Mouse (Mus musculus) myocyte (in vitro differentiated cells): ENCODE results near the gene Mia. TPM values are rescaled to one million over a fixed set of nuclear protein-coding genes. Genes with fewer than 3 reads are reported as not detected.

Experiments
- H3K27me3 ChIP-seq: one replicate; pipeline ENCODE4 v1.6.1; 2011; ENCODE audit not compliant: control insufficient read depth, insufficient read depth, insufficient read length
- H3K36me3 ChIP-seq: one replicate; pipeline ENCODE4 v1.6.1; 2011; ENCODE audit not compliant: control insufficient read depth, insufficient read depth
- H3K4me2 ChIP-seq: one replicate; pipeline ENCODE4 v1.6.1; 2011; ENCODE audit warnings: low read depth, control low read depth
- H3K4me3 ChIP-seq: one replicate; pipeline ENCODE4 v1.5.1; 2011; ENCODE audit warnings: mild to moderate bottlenecking, control low read depth, moderate library complexity
- H3K79me2 ChIP-seq: one replicate; pipeline ENCODE4 v1.6.1; 2011; ENCODE audit not compliant: control insufficient read depth, insufficient read depth
- H3ac ChIP-seq: one replicate; pipeline ENCODE4 v1.6.1; 2011; ENCODE audit not compliant: control insufficient read depth, insufficient read length
- CEBPB ChIP-seq: IDR thresholded peaks from 2 replicates; pipeline ENCODE4 v1.6.1; 2011; ENCODE audit warnings: mild to moderate bottlenecking, moderate library complexity; ENCODE audit not compliant: poor library complexity, insufficient read depth, severe bottlenecking
- E2F4 ChIP-seq: IDR thresholded peaks from one replicate; pipeline ENCODE4 v1.6.1; 2011; ENCODE audit warnings: mild to moderate bottlenecking, control low read depth, moderate library complexity; ENCODE audit not compliant: insufficient read depth
- MAX ChIP-seq: IDR thresholded peaks from one replicate; pipeline ENCODE4 v1.6.1; 2011; ENCODE audit warnings: low read depth, mild to moderate bottlenecking, control low read depth
- MYOD1 ChIP-seq, 3 experiments: IDR thresholded peaks; one replicate each; pipeline ENCODE4 v1.6.1; 2011; ENCODE audit warnings: control low read depth in 2 of 3, low read depth in 2 of 3, mild to moderate bottlenecking in 2 of 3, moderate library complexity in 1 of 3; ENCODE audit not compliant: insufficient read length in 2 of 3, control insufficient read depth in 1 of 3
- MYOG ChIP-seq, 3 experiments: IDR thresholded peaks; one replicate each; pipeline ENCODE4 v1.6.1; 2011; ENCODE audit warnings: control low read depth in 2 of 3, low read depth in 2 of 3, mild to moderate bottlenecking in 2 of 3; ENCODE audit not compliant: insufficient read length in 2 of 3, control insufficient read depth in 1 of 3, insufficient read depth in 1 of 3
- POLR2A ChIP-seq: IDR thresholded peaks from one replicate; pipeline ENCODE4 v1.6.1; 2011; ENCODE audit warnings: low read depth, mild to moderate bottlenecking, control low read depth, moderate library complexity; ENCODE audit not compliant: insufficient read length
- POLR2AphosphoS2 ChIP-seq: IDR thresholded peaks from one replicate; pipeline ENCODE4 v1.6.1; 2011; ENCODE audit warnings: low read depth, control low read depth; ENCODE audit not compliant: insufficient read length
- REST ChIP-seq: IDR thresholded peaks from one replicate; pipeline ENCODE4 v1.6.1; 2011; ENCODE audit warnings: mild to moderate bottlenecking, control low read depth, moderate library complexity; ENCODE audit not compliant: insufficient read depth, insufficient read length
- SRF ChIP-seq: IDR thresholded peaks from one replicate; pipeline ENCODE4 v1.6.1; 2011; ENCODE audit warnings: low read depth; ENCODE audit not compliant: control insufficient read depth, insufficient read length
- TCF12 ChIP-seq: IDR thresholded peaks from one replicate; pipeline ENCODE4 v1.6.1; 2011; ENCODE audit warnings: mild to moderate bottlenecking, control low read depth; ENCODE audit not compliant: poor library complexity, insufficient read depth, severe bottlenecking
- TCF3 ChIP-seq: IDR thresholded peaks from one replicate; pipeline ENCODE4 v1.6.1; 2011; ENCODE audit warnings: low read depth, control low read depth; ENCODE audit not compliant: insufficient read length
- USF1 ChIP-seq: IDR thresholded peaks from one replicate; pipeline ENCODE4 v1.6.1; 2011; ENCODE audit warnings: low read depth, mild to moderate bottlenecking, control low read depth, moderate library complexity
- polyA plus RNA-seq: library from polyadenylated mRNA; unstranded; fragments of >200 nt; fragmentation: generic; extraction: Trizol; gene quantifications from one replicate; pipeline ENCODE4 v1.2.1, GENCODE M21; 2012; ENCODE audit warnings: missing spikeins

The Mia gene
- polyA plus RNA-seq, 1 experiment: 0.13 TPM

- H3K4me3 ChIP-seq: no peak overlapping the region
- no peak overlapping the region for H3ac ChIP-seq
- H3K79me2 ChIP-seq: peaks cover 12% of the 10 kb centered on the region
- no peaks in the 10 kb centered on the region for H3K27me3 ChIP-seq
- H3K4me2 ChIP-seq: peak overlapping the region; percentile 13
- no peaks in the 10 kb centered on the region for H3K36me3 ChIP-seq
- TF ChIP-seq USF1 (no peak), MAX (no peak), CEBPB (no peak), MYOD1 (IDR thresholded peaks at IDR 0.05; ENCODE audit: control insufficient read depth in 1 of 3, insufficient read length in 2 of 3, low read depth in 2 of 3) (no peak), E2F4 (no peak), TCF3 (no peak), POLR2A (no peak), MYOG (IDR thresholded peaks at IDR 0.05; ENCODE audit: control insufficient read depth in 1 of 3, insufficient read depth in 1 of 3, insufficient read length in 2 of 3, low read depth in 2 of 3) (no peak), REST (no peak), SRF (no peak), TCF12 (no peak), POLR2AphosphoS2 (no peak)
These were observed 18.0 kb downstream of the Mia start for GRCm38 (mm10) chr7:27162780-27163449.

- no peak overlapping the region for H3K4me3 ChIP-seq
- no peak overlapping the region for H3ac ChIP-seq
- TF ChIP-seq POLR2A: no peak
- TF ChIP-seq MYOD1 (IDR thresholded peaks at IDR 0.05; ENCODE audit: control insufficient read depth in 1 of 3, insufficient read length in 2 of 3, low read depth in 2 of 3): no peak
- no peak for TF ChIP-seq USF1
- no peak for TF ChIP-seq MAX
- TF ChIP-seq POLR2AphosphoS2: no peak
- no peak for TF ChIP-seq MYOG (IDR thresholded peaks at IDR 0.05; ENCODE audit: control insufficient read depth in 1 of 3, insufficient read depth in 1 of 3, insufficient read length in 2 of 3, low read depth in 2 of 3)
- TF ChIP-seq REST: no peak
- no peak for TF ChIP-seq CEBPB
- TF ChIP-seq SRF: no peak
- no peak for TF ChIP-seq TCF3
- no peak for TF ChIP-seq TCF12
- no peak for TF ChIP-seq E2F4
- peaks cover 12% of the 10 kb centered on the region for H3K79me2 ChIP-seq
- H3K36me3 ChIP-seq: no peaks in the 10 kb centered on the region
- H3K27me3 ChIP-seq: no peaks in the 10 kb centered on the region
- H3K4me2 ChIP-seq: no peak overlapping the region
These were observed 19.2 kb downstream of the Mia start for GRCm38 (mm10) chr7:27161744-27162143.

GRCm38 (mm10) chr7:27160921-27161320 lies 20.0 kb downstream of the Mia start:
- H3K4me2 ChIP-seq: no peak overlapping the region
- no peaks in the 10 kb centered on the region for H3K36me3 ChIP-seq
- H3K79me2 ChIP-seq: peaks cover 9% of the 10 kb centered on the region
- no peaks in the 10 kb centered on the region for H3K27me3 ChIP-seq
- no peak overlapping the region for H3K4me3 ChIP-seq
- H3ac ChIP-seq: no peak overlapping the region
- TF ChIP-seq POLR2A (no peak), MYOG (IDR thresholded peaks at IDR 0.05; ENCODE audit: control insufficient read depth in 1 of 3, insufficient read depth in 1 of 3, insufficient read length in 2 of 3, low read depth in 2 of 3) (no peak), SRF (no peak), TCF12 (no peak), TCF3 (no peak), POLR2AphosphoS2 (no peak), MAX (no peak), USF1 (no peak), REST (no peak), E2F4 (no peak), CEBPB (no peak), MYOD1 (IDR thresholded peaks at IDR 0.05; ENCODE audit: control insufficient read depth in 1 of 3, insufficient read length in 2 of 3, low read depth in 2 of 3) (no peak)

- Histone ChIP-seq H3K27me3 (no peaks in the 10 kb centered on the region), H3K4me3 (no peak overlapping the region), H3K36me3 (no peaks in the 10 kb centered on the region), H3K4me2 (peak overlapping the region; percentile 13), H3ac (no peak overlapping the region), H3K79me2 (no peaks in the 10 kb centered on the region)
- TF ChIP-seq POLR2AphosphoS2 (no peak), TCF3 (no peak), SRF (no peak), MYOD1 (IDR thresholded peaks at IDR 0.05; ENCODE audit: control insufficient read depth in 1 of 3, insufficient read length in 2 of 3, low read depth in 2 of 3) (no peak), CEBPB (no peak)
These were observed 21.1 kb downstream of the Mia start for GRCm38 (mm10) chr7:27159882-27160281.
